Mouse (Mus musculus): ENCODE data around the gene Ap3m1.

DNA sequence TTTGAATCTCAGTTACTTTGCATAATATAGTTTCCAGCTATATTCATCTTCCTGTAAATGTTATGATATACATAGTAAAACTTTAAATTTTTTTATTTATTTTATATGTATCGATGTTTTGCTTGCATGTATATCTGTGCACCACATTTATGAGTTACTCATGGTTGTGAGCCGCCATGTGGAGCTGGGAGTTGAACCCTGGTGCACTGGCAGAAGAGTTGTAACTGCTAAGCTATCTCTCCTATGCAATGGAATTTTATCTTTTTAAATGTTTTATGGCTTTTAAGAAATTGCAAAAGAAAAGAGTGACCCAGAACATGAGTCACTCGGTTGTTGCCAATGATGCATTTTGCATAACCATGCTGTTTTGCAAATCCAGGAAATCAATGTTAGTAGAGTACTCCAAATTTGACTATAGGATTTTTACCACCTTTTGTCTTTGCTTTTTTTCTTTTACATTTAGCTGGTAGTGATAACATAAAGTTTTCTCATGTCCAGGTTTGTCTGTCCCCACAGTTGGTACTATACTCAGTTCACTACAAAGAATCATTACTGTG, 38.7 kb upstream of the Ap3m1 start:
- TF ChIP-seq CTCF (IDR thresholded peaks at IDR 0.05; ENCODE audit: low read depth): no peak
- no peak for TF ChIP-seq EP300 (optimal IDR thresholded peaks at IDR 0.05)

Data from stomach, postnatal 0 days (tissue).